ENCODE assay signal across 20 mouse cellular contexts in genomic region chr5:149495655-149496054, GRCm38 (mm10). TPM values are rescaled to one million over a fixed set of nuclear protein-coding genes. Genes with fewer than 3 reads are reported as not detected.
DNase-seq lines count a peak whose midpoint lies in the region; ATAC-seq and TF ChIP-seq lines count a peak whose summit lies in the region.
"Had no signal": no experiment of that assay in that cellular context is flagged by ENCODE, and none has a peak within 500 bp of the region (broad histone marks: within the 10 kb centered on the region; RNA-seq: fewer than 3 reads in every experiment).

No protein-coding gene starts in this region.

- H3K9me3 ChIP-seq in forebrain, embryonic 15.5 days, result no peaks in the 10 kb centered on the region
- H3K9me3 ChIP-seq in hindbrain, embryonic 15.5 days, result no peaks in the 10 kb centered on the region
- H3K9me3 ChIP-seq in midbrain, embryonic 15.5 days, result no peaks in the 10 kb centered on the region
- H3K9me3 ChIP-seq: limb, embryonic 12.5 days had no signal

- no peak for TF ChIP-seq POLR2A in brain, embryonic 14.5 days (IDR thresholded peaks at IDR 0.05; ENCODE audit: borderline replicate concordance, extremely low read depth, insufficient read depth, insufficient read length, poor library complexity, severe bottlenecking)

- peaks cover 26% of the 10 kb centered on the region for H3K4me1 ChIP-seq in forebrain, embryonic 15.5 days
- H3K4me1 ChIP-seq in hindbrain, embryonic 15.5 days (replicated peaks), result peaks cover 28% of the 10 kb centered on the region
- peaks cover 25% of the 10 kb centered on the region for H3K4me1 ChIP-seq in midbrain, embryonic 15.5 days

- peak; percentile 34; the same call in 1 of the 2 replicates for ATAC-seq in forebrain, embryonic 15.5 days (replicated peaks)
- ATAC-seq in hindbrain, embryonic 15.5 days (ENCODE audit: low FRiP score, low read depth), result peak; percentile 36; the same call in 1 of the 2 replicates
- peak; percentile 28; the same call in 1 of the 2 replicates for ATAC-seq in midbrain, embryonic 15.5 days (replicated peaks)
- ATAC-seq in erythroid progenitor cell, adult 5-6 weeks (replicated peaks; ENCODE audit: low FRiP score, poor library complexity, severe bottlenecking), result no peak
- no peak for ATAC-seq in erythroblast, adult 5-6 weeks (replicated peaks; ENCODE audit: low FRiP score, poor library complexity, severe bottlenecking)

- no peak for TF ChIP-seq CTCF in brain, embryonic 14.5 days (IDR thresholded peaks at IDR 0.05; ENCODE audit: borderline replicate concordance, extremely low read depth, insufficient read depth, insufficient read length)

- H3K4me3 ChIP-seq in forebrain, embryonic 15.5 days, result no peak overlapping the region
- no peak overlapping the region for H3K4me3 ChIP-seq in hindbrain, embryonic 15.5 days
- no peak overlapping the region for H3K4me3 ChIP-seq in midbrain, embryonic 15.5 days
- H3K4me3 ChIP-seq: limb, embryonic 12.5 days had no signal

- H3K36me3 ChIP-seq in forebrain, embryonic 15.5 days, result no peaks in the 10 kb centered on the region
- H3K36me3 ChIP-seq in hindbrain, embryonic 15.5 days, result no peaks in the 10 kb centered on the region
- H3K36me3 ChIP-seq in midbrain, embryonic 15.5 days (replicated peaks), result no peaks in the 10 kb centered on the region
- H3K36me3 ChIP-seq: limb, embryonic 12.5 days had no signal

- no peaks in the 10 kb centered on the region for H3K27me3 ChIP-seq in forebrain, embryonic 15.5 days
- H3K27me3 ChIP-seq in hindbrain, embryonic 15.5 days, result no peaks in the 10 kb centered on the region
- no peaks in the 10 kb centered on the region for H3K27me3 ChIP-seq in midbrain, embryonic 15.5 days (replicated peaks)

- 6% methylated on average over 6 of the region's 6 CpGs for WGBS in forebrain, embryonic 15.5 days
- 11% methylated on average over 6 of the region's 6 CpGs for WGBS in hindbrain, embryonic 15.5 days
- 20% methylated on average over 6 of the region's 6 CpGs for WGBS in midbrain, embryonic 15.5 days

- intact Hi-C loops in heart, postnatal 25 days (cut with DNase I), result no loop called here

- peak overlapping the region; percentile 22; the same call in 1 of the 2 replicates for H3K9ac ChIP-seq in forebrain, embryonic 15.5 days (replicated peaks)
- no peak overlapping the region for H3K9ac ChIP-seq in hindbrain, embryonic 15.5 days
- no peak overlapping the region for H3K9ac ChIP-seq in midbrain, embryonic 15.5 days
- H3K9ac ChIP-seq: limb, embryonic 12.5 days; liver, embryonic 14.5 days had no signal

- H3K27ac ChIP-seq in forebrain, embryonic 15.5 days (replicated peaks), result peak overlapping the region; percentile 92
- peak overlapping the region; percentile 85 for H3K27ac ChIP-seq in hindbrain, embryonic 15.5 days (replicated peaks)
- peak overlapping the region; percentile 86 for H3K27ac ChIP-seq in midbrain, embryonic 15.5 days
- H3K27ac ChIP-seq: limb, embryonic 12.5 days; liver, embryonic 14.5 days; stomach, postnatal 0 days had no signal

- H3K4me2 ChIP-seq in forebrain, embryonic 15.5 days (replicated peaks), result peak overlapping the region; percentile 9; the same call in 1 of the 2 replicates
- no peak overlapping the region; the same call in 1 of the 2 replicates for H3K4me2 ChIP-seq in hindbrain, embryonic 15.5 days
- H3K4me2 ChIP-seq in midbrain, embryonic 15.5 days, result no peak overlapping the region
- H3K4me2 ChIP-seq: limb, embryonic 12.5 days had no signal

- DNase-seq in brain, embryonic 14.5 days (ENCODE audit: low read depth), result peak; percentile 90
- no peak for DNase-seq in heart, postnatal 25 days (ENCODE audit: low spot score)
- DNase-seq in cerebellum, postnatal 14 days, result no peak
- DNase-seq: adrenal gland, postnatal 10 days; cerebellum, adult 8-10 months; kidney, adult 18-20 months; kidney, postnatal 14 days; layer of hippocampus, adult 9-11 months; right cerebral cortex, postnatal 14 days had no signal

RNA-seq across cellular contexts. Expression of gene Wdr95, which starts 32.8 kb away (rescaled TPM):
- 0.37 and 0.42 TPM in 2 replicates for polyA plus RNA-seq in brain, embryonic 14.5 days (2012; rRNA removed)
- polyA plus RNA-seq in forebrain, embryonic 15.5 days (2015; fragmentation: Nextera tagmentation; extraction: Ambion mirVana), result 0.46 and 0.75 TPM in 2 replicates
- 0.13 and 0.43 TPM in 2 replicates for polyA plus RNA-seq in hindbrain, embryonic 15.5 days (2015; fragmentation: Nextera tagmentation; extraction: Ambion mirVana)
- 0.14 and 0.27 TPM in 2 replicates for polyA plus RNA-seq in midbrain, embryonic 15.5 days (2015; fragmentation: Nextera tagmentation; extraction: Ambion mirVana)
- total RNA-seq in heart, postnatal 25 days (2021), result not detected
- total RNA-seq in erythroid progenitor cell, adult 5-6 weeks (2015; ENCODE audit: low replicate concordance), result 0.36 TPM in 1 of 2 replicates, not detected in the other
- total RNA-seq in erythroid progenitor cell, adult 5-6 weeks (2017; ENCODE audit: low replicate concordance), result 0.26 TPM in 1 of 2 replicates, not detected in the other
- not detected in 2 replicates for total RNA-seq in erythroblast, adult 5-6 weeks (2015; ENCODE audit: low replicate concordance)
- not detected in 2 replicates for total RNA-seq in erythroblast, adult 5-6 weeks (2017; ENCODE audit: low replicate concordance)
- total RNA-seq: hematopoietic stem cell, adult 5-6 weeks had no signal
- polyA plus RNA-seq: heart, embryonic 14.5 days; limb, embryonic 12.5 days; liver, embryonic 14.5 days; stomach, postnatal 0 days had no signal

RNA-seq across cellular contexts. Expression of gene Tex26, which starts 56.2 kb away (rescaled TPM):
- polyA plus RNA-seq in brain, embryonic 14.5 days (2012; rRNA removed), result 1.4 TPM in 2 replicates
- 1.3 and 2.1 TPM in 2 replicates for polyA plus RNA-seq in forebrain, embryonic 15.5 days (2015; fragmentation: Nextera tagmentation; extraction: Ambion mirVana)
- polyA plus RNA-seq in hindbrain, embryonic 15.5 days (2015; fragmentation: Nextera tagmentation; extraction: Ambion mirVana), result 1.4 and 2.2 TPM in 2 replicates
- 0.92 and 1.1 TPM in 2 replicates for polyA plus RNA-seq in midbrain, embryonic 15.5 days (2015; fragmentation: Nextera tagmentation; extraction: Ambion mirVana)
- total RNA-seq in heart, postnatal 25 days (2021), result not detected
- total RNA-seq in erythroid progenitor cell, adult 5-6 weeks (2015; ENCODE audit: low replicate concordance), result not detected in 2 replicates
- total RNA-seq in erythroid progenitor cell, adult 5-6 weeks (2017; ENCODE audit: low replicate concordance), result not detected in 2 replicates
- total RNA-seq in erythroblast, adult 5-6 weeks (2015; ENCODE audit: low replicate concordance), result not detected in 2 replicates
- total RNA-seq in erythroblast, adult 5-6 weeks (2017; ENCODE audit: low replicate concordance), result not detected in 2 replicates
- total RNA-seq: hematopoietic stem cell, adult 5-6 weeks had no signal
- polyA plus RNA-seq: gonadal fat pad, adult 2 months had no signal

Comparison
In these comparisons a context has a peak if more than half of its experiments do, and no peak if none do; other contexts are left out.
1. ATAC-seq: peak in forebrain, embryonic 15.5 days (single experiment), hindbrain, embryonic 15.5 days (single experiment) and midbrain, embryonic 15.5 days (single experiment); none in erythroid progenitor cell, adult 5-6 weeks (single experiment) and erythroblast, adult 5-6 weeks (single experiment).
2. Peak in every context shown above with its lines, with median percentiles within 50 percentile points of each other: H3K27ac ChIP-seq.